Mouse (Mus musculus): ENCODE measurements around the gene Fam49a. TPM values are rescaled to one million over a fixed set of nuclear protein-coding genes. Genes with fewer than 3 reads are reported as not detected.

Gene Fam49a
- total RNA-seq, 2 experiments from 2014 or later, result 253 to 256 TPM

DNA sequence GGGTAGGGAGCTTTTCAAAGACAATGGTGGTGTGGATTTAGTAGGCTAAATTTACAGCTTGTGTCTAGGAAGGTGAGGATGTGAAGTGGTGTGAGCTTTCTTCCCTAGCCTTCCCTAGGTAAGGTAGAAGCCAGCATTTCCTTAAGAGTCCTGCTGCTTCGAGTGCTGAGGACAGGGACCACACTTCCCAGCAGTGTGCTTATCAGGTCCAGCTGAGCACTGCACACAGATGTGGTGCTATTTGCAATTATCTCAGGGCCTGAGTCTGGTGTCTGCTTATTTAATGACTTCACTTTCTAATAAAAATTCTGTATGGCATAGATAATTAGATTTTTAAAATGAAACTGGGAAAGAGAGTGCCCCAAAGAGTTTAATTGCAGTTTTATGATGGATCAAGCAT is 4.6 kb downstream of the Fam49a start:
- DNase-seq (ENCODE audit: low spot score in 2 of 2), result no peak

DNA sequence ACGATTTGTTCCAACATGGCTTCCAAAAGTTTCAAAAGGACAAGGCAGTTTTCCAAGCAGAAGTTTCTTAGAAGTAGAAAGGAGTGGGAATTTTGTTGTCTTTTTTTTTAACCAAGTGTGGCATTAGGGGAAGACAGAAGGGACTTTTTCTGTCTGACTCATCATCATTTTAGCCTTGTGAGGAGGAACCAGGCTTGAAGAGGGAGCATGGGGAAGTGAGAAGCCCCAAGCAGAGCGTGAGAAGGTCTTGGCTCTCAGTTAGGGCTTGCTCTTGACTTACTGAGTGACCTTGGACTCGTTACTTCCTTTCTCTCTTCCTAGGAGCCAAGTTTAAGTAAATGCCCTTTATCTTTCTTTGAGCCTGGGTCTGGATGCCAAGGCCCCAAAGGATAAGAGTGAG is 8.6 kb downstream of the Fam49a start:
- DNase-seq (ENCODE audit: low spot score in 2 of 2), result no peak

DNA sequence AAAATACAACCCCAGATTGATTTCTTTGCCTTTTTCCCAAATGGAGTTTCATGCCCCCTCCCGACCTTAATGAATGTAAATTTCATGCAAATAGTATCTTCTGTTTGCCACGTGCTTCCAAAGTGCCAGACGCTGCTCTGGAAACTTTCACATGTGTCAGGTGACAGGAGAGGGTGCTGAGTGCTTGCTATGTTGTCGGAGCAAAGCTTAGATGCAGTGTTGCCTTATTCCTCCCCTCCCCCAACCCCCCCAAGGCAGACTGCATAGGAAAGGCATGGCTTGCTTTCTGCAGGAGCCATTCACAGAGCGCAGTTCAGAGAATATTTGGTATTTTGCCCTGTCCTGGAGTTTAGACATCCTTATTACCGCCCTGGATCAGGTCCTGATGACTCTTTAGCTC is 12.2 kb downstream of the Fam49a start:
- DNase-seq (ENCODE audit: low spot score in 2 of 2), result no peak

DNA sequence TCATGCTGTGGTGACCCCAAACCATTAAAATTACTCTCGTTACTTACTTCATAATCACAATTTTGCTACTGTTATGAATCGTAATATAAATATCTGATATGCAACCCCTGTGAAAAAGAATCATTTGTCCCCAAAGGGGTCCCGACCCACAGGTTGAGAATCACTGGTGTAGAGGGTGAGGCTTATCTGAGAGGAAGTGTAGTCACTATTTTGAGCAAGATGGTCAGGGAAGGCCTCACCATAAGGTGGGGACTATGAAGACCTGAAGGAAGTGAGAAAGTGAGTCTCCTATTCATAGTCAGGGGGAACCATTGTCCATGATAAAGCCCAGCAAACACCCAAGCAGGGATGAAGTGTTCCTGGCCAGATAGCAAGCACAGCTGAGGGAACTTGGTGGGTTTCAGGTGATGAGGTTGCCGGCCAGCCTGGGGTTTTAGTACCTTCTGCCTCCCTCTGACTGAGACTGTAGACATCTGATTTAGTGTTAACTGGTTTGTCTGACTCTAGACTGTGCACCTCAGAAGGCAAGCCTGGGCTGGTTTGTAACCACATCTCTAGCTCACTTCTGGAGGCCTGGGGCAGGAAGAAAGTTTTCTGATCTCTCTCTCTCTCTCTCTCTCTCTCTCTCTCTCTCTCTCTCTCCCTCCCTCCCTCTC is 13.3 kb downstream of the Fam49a start:
- DNase-seq (ENCODE audit: low spot score in 2 of 2), result no peak

GRCm38 (mm10) chr12:12277741-12278463 is 16.0 kb downstream of the Fam49a start:
- no peak for DNase-seq (ENCODE audit: low spot score in 2 of 2)

DNA sequence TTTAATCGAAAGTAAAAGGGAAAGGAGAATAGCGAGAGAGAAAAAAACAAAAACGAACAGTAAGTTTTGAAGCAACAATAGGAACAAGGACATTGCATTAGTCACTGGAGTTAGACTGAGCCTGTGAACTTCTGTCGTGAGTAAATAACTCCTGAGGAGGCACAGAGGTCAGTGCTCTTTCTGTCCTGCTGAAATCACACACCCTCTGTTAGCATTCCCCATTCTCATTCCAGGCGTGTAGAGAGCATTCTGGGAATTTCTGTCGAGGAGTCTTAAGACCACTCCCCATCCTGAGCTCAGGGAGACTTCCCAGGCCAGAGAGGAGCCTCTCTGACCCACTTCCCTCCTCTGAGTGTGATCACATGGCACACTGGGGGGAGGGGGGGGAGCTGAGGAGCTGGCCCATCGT is 16.5 kb downstream of the Fam49a start:
- no peak for DNase-seq (ENCODE audit: low spot score in 2 of 2)

DNA sequence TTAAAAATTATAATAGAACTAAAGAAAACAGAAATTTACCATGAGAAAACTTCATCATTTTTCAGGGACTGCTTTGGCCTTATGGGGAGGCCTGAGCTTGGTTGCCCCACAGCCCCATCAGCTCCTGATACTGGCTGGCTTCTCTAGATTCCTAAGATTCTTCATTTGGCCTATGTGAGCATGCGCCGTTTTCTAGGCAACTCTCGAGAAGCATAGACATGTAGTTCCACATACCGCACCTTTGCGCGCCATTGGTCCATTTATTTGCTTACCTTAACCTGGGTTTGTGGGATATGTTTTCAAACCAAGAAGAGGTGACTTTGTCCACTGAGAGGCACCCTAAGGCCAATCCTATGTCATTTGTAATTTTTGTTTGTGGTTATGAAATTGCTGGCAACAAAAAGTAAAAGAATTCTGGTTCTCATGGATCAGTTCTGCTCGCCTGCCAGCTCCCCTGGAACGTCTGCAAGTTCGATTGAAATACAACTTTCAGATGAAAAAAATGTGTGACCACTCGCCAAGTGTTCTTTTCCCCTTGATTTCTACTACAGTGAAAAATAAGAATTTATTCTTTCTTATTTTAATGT is 21.9 kb downstream of the Fam49a start:
- no peak for DNase-seq (ENCODE audit: low spot score in 2 of 2)

GRCm38 (mm10) chr12:12284521-12284920 is 22.6 kb downstream of the Fam49a start:
- DNase-seq (ENCODE audit: low spot score in 2 of 2), result no peak

- DNase-seq (ENCODE audit: low spot score in 2 of 2), result peak; percentile 62 to 65
These were observed 25.3 kb downstream of the Fam49a start for GRCm38 (mm10) chr12:12287131-12287786.

- DNase-seq (ENCODE audit: low spot score in 2 of 2), result no peak
These were observed 25.8 kb downstream of the Fam49a start for GRCm38 (mm10) chr12:12287787-12288132.

GRCm38 (mm10) chr12:12288586-12288985 is 26.6 kb downstream of the Fam49a start:
- no peak for DNase-seq (ENCODE audit: low spot score in 2 of 2)

- DNase-seq (ENCODE audit: low spot score in 2 of 2), result no peak
These were observed 27.7 kb downstream of the Fam49a start for GRCm38 (mm10) chr12:12289636-12290035.

DNA sequence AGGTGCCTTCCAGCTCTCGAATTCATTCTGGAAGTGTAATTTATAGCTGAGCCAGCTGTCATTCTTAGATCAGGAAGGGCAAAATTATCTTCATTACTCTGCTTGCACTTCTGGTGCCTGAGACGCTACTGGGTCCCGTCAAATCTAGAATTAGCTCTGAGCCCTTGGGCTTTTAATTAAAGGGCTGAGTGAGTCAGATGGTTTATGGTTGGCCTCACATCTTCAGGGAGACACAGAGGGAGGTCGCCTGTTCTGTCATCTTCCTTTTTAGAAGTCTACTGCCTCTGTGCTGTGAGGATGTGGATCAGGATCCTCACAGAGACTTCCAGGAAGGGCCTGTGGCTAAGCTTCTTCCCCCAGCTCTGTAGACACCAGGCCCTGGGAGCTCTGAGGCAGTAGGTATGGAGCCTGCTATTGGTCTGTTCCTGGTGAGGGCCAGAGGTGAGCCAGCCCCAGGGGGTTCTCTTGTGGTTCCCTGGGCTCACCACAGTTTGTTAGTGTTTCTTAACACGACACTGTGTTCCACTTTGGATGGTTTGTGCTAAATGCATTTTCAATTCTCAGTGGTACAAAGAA is 30.2 kb downstream of the Fam49a start:
- no peak for DNase-seq (ENCODE audit: low spot score in 2 of 2)

DNA sequence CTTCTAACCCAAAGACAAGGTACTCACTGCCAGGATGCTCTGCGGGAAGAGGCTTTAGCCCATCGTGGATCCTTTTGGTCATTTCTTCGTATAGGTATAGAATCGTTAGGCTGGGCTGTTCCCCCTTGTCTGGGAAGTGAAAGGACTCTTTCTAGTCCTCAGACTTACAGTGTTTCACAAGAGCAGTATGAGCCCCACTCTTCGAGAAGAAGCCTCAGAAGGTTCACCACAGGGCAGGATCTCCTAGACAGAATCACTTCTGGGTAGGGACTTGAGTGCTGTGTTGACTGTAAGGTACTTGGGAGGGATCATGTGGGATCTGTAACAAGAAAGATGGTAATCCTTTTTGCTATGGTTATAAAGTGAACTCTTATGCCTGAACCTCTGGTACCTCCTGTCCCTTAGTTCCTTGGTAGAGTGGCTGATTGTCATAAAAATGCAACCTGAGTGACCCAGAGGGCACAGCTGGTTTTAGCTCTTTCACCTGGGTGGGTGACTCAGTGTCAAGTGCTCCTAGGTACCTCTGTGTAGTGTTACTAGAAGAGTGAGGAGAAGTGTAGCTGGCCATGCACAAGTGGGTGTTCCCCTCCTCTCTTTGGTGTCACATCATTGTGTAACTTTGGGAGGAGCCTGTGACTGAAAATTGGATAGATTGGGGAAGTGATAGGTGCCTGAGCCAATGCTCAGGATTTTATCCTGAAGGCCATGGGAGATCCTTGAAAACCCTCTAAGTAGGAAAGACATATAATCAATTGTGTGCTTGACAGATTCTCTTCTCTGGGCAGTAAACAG is 32.6 kb downstream of the Fam49a start:
- DNase-seq (ENCODE audit: low spot score in 2 of 2), result no peak

DNA sequence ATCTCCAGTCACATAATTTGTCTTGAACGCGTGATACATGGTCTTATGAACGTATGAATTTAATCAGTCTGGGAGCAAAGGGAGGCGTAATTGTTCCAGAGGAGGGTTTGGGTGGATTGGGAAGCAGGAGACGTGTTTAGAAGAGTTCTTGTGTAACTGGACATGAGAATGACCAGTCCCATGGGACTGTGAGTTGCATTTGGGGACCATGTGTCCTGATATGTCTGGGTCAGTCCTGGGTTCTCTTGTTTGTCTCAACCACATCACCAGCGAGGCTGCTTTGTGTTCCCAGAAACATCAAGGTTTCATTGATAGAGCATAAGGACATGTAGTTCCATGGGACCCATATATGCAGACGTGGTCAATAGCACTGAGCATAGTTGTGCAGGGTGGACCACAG is 36.5 kb downstream of the Fam49a start:
- no peak for DNase-seq (ENCODE audit: low spot score in 2 of 2)

- DNase-seq (ENCODE audit: low spot score in 2 of 2), result no peak
These were observed 37.4 kb downstream of the Fam49a start for GRCm38 (mm10) chr12:12299303-12299702.

GRCm38 (mm10) chr12:12301149-12301548 is 39.2 kb downstream of the Fam49a start:
- no peak for DNase-seq (ENCODE audit: low spot score in 2 of 2)

GRCm38 (mm10) chr12:12301815-12302214 is 39.9 kb downstream of the Fam49a start:
- no peak for DNase-seq (ENCODE audit: low spot score in 2 of 2)

DNA sequence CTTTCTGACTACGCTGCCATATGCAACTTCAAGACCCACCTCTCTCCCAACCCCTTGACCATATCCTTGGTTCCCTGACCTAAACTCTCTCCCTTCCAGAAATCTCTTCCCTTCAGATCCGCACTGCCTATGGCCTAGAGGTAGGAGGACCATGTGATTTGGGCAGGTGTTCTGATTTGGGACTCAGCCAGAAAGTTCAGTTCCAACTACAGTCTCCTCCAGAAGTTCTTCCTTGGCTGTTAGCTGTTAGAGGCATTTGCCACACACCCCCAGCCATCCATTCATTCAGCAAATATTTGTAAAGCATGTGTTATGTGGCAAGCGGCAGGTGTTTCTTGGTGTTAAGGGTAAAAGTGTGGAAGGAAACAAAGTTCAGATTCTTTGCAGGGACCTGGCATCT is 44.3 kb downstream of the Fam49a start:
- DNase-seq (ENCODE audit: low spot score in 2 of 2), result no peak

- DNase-seq (ENCODE audit: low spot score in 2 of 2), result no peak
These were observed 44.9 kb downstream of the Fam49a start for GRCm38 (mm10) chr12:12306814-12307213.

GRCm38 (mm10) chr12:12307245-12307644 is 45.3 kb downstream of the Fam49a start:
- DNase-seq (ENCODE audit: low spot score in 2 of 2), result no peak

Data from layer of hippocampus, postnatal 10 days (tissue).